Mouse (Mus musculus): ENCODE data around the gene Kcnv2. TPM values are rescaled to one million over a fixed set of nuclear protein-coding genes. Genes with fewer than 3 reads are reported as not detected.

Kcnv2 gene
- polyA plus RNA-seq, 1 experiment, result 0.15 TPM

GRCm38 (mm10) chr19:27327569-27327968, 5.2 kb downstream of the Kcnv2 start:
- H3K4me3 ChIP-seq (ENCODE audit: control insufficient read depth, insufficient read depth, low read length), result no peak overlapping the region
- H3K36me3 ChIP-seq (ENCODE audit: control insufficient read depth, insufficient read depth, low read length), result no peaks in the 10 kb centered on the region
- H3K27ac ChIP-seq (ENCODE audit: control insufficient read depth, insufficient read depth, low read length), result no peak overlapping the region
- no peak for DNase-seq
- H3K4me1 ChIP-seq (replicated peaks; ENCODE audit: control insufficient read depth, insufficient read depth, low read length), result no peaks in the 10 kb centered on the region
- TF ChIP-seq CTCF (IDR thresholded peaks at IDR 0.05; ENCODE audit: borderline replicate concordance, control insufficient read depth, extremely low read depth, insufficient read depth, low read length, poor library complexity) (no peak), POLR2A (IDR thresholded peaks at IDR 0.05; ENCODE audit: control insufficient read depth, extremely low read depth, insufficient read depth, low read length, poor library complexity) (no peak)
- no peaks in the 10 kb centered on the region for H3K27me3 ChIP-seq (ENCODE audit: control insufficient read depth, insufficient read depth, low read length)
- WGBS, result 97% methylated on average over 6 of the region's 6 CpGs

DNA sequence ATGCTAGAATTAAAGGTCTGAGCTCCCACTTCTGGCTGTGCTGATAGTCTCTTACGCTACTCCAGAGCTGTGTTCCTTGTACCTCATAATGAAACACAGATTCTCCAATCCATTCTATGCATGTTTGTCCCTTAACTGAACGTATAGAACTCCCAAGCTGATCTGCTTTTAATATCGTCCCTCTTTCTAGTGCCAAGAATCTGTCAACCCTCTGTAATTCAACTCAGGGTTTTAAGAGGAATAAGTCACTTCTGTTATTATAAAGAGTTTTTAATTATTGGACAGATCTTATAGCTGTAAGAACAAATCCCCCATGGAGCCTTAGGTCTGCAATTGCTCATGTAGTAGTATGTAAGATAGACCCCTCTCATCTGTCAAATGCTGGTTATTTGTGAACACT, 5.8 kb downstream of the Kcnv2 start:
- Histone ChIP-seq H3K36me3 (ENCODE audit: control insufficient read depth, insufficient read depth, low read length) (no peaks in the 10 kb centered on the region), H3K27ac (ENCODE audit: control insufficient read depth, insufficient read depth, low read length) (no peak overlapping the region), H3K4me1 (replicated peaks; ENCODE audit: control insufficient read depth, insufficient read depth, low read length) (no peaks in the 10 kb centered on the region), H3K27me3 (ENCODE audit: control insufficient read depth, insufficient read depth, low read length) (no peaks in the 10 kb centered on the region), H3K4me3 (ENCODE audit: control insufficient read depth, insufficient read depth, low read length) (no peak overlapping the region)
- 94% methylated on average over 3 of the region's 3 CpGs for WGBS
- no peak for DNase-seq
- TF ChIP-seq CTCF (IDR thresholded peaks at IDR 0.05; ENCODE audit: borderline replicate concordance, control insufficient read depth, extremely low read depth, insufficient read depth, low read length, poor library complexity) (no peak), POLR2A (IDR thresholded peaks at IDR 0.05; ENCODE audit: control insufficient read depth, extremely low read depth, insufficient read depth, low read length, poor library complexity) (no peak)

- Histone ChIP-seq H3K4me3 (ENCODE audit: control insufficient read depth, insufficient read depth, low read length) (no peak overlapping the region), H3K4me1 (replicated peaks; ENCODE audit: control insufficient read depth, insufficient read depth, low read length) (no peaks in the 10 kb centered on the region), H3K27ac (ENCODE audit: control insufficient read depth, insufficient read depth, low read length) (no peak overlapping the region), H3K36me3 (ENCODE audit: control insufficient read depth, insufficient read depth, low read length) (no peaks in the 10 kb centered on the region), H3K27me3 (ENCODE audit: control insufficient read depth, insufficient read depth, low read length) (no peaks in the 10 kb centered on the region)
- no peak for DNase-seq
- 94% methylated on average over 4 of the region's 4 CpGs for WGBS
- TF ChIP-seq CTCF (IDR thresholded peaks at IDR 0.05; ENCODE audit: borderline replicate concordance, control insufficient read depth, extremely low read depth, insufficient read depth, low read length, poor library complexity), result no peak
- TF ChIP-seq POLR2A (IDR thresholded peaks at IDR 0.05; ENCODE audit: control insufficient read depth, extremely low read depth, insufficient read depth, low read length, poor library complexity), result no peak
Measured at GRCm38 (mm10) chr19:27328644-27329043, 6.3 kb downstream of the Kcnv2 start.

GRCm38 (mm10) chr19:27332207-27332794, 9.9 kb downstream of the Kcnv2 start:
- Histone ChIP-seq H3K4me1 (replicated peaks; ENCODE audit: control insufficient read depth, insufficient read depth, low read length) (no peaks in the 10 kb centered on the region), H3K27me3 (ENCODE audit: control insufficient read depth, insufficient read depth, low read length) (no peaks in the 10 kb centered on the region), H3K4me3 (ENCODE audit: control insufficient read depth, insufficient read depth, low read length) (no peak overlapping the region), H3K36me3 (ENCODE audit: control insufficient read depth, insufficient read depth, low read length) (no peaks in the 10 kb centered on the region), H3K27ac (ENCODE audit: control insufficient read depth, insufficient read depth, low read length) (no peak overlapping the region)
- no peak for DNase-seq
- no peak for TF ChIP-seq CTCF (IDR thresholded peaks at IDR 0.05; ENCODE audit: borderline replicate concordance, control insufficient read depth, extremely low read depth, insufficient read depth, low read length, poor library complexity)
- no peak for TF ChIP-seq POLR2A (IDR thresholded peaks at IDR 0.05; ENCODE audit: control insufficient read depth, extremely low read depth, insufficient read depth, low read length, poor library complexity)
- WGBS, result 75% methylated on average over 6 of the region's 6 CpGs

- no peaks in the 10 kb centered on the region for H3K4me1 ChIP-seq (replicated peaks; ENCODE audit: control insufficient read depth, insufficient read depth, low read length)
- no peak overlapping the region for H3K27ac ChIP-seq (ENCODE audit: control insufficient read depth, insufficient read depth, low read length)
- no peaks in the 10 kb centered on the region for H3K27me3 ChIP-seq (ENCODE audit: control insufficient read depth, insufficient read depth, low read length)
- 93% methylated on average over 4 of the region's 4 CpGs for WGBS
- no peak for DNase-seq
- no peaks in the 10 kb centered on the region for H3K36me3 ChIP-seq (ENCODE audit: control insufficient read depth, insufficient read depth, low read length)
- H3K4me3 ChIP-seq (ENCODE audit: control insufficient read depth, insufficient read depth, low read length), result no peak overlapping the region
- TF ChIP-seq POLR2A (IDR thresholded peaks at IDR 0.05; ENCODE audit: control insufficient read depth, extremely low read depth, insufficient read depth, low read length, poor library complexity), result no peak
- no peak for TF ChIP-seq CTCF (IDR thresholded peaks at IDR 0.05; ENCODE audit: borderline replicate concordance, control insufficient read depth, extremely low read depth, insufficient read depth, low read length, poor library complexity)
Measured at GRCm38 (mm10) chr19:27336126-27336917, 13.9 kb downstream of the Kcnv2 start.

- no peaks in the 10 kb centered on the region for H3K27me3 ChIP-seq (ENCODE audit: control insufficient read depth, insufficient read depth, low read length)
- no peak for DNase-seq
- H3K4me1 ChIP-seq (replicated peaks; ENCODE audit: control insufficient read depth, insufficient read depth, low read length), result no peaks in the 10 kb centered on the region
- 89% methylated on average over 1 of the region's 1 CpGs for WGBS
- no peak overlapping the region for H3K27ac ChIP-seq (ENCODE audit: control insufficient read depth, insufficient read depth, low read length)
- H3K36me3 ChIP-seq (ENCODE audit: control insufficient read depth, insufficient read depth, low read length), result no peaks in the 10 kb centered on the region
- H3K4me3 ChIP-seq (ENCODE audit: control insufficient read depth, insufficient read depth, low read length), result no peak overlapping the region
- TF ChIP-seq CTCF (IDR thresholded peaks at IDR 0.05; ENCODE audit: borderline replicate concordance, control insufficient read depth, extremely low read depth, insufficient read depth, low read length, poor library complexity), result no peak
- no peak for TF ChIP-seq POLR2A (IDR thresholded peaks at IDR 0.05; ENCODE audit: control insufficient read depth, extremely low read depth, insufficient read depth, low read length, poor library complexity)
Measured at GRCm38 (mm10) chr19:27346501-27346900, 24.1 kb downstream of the Kcnv2 start.
